Mouse (Mus musculus) heart, embryonic 16.5 days (tissue): Measurements from ENCODE around the gene Anxa4. TPM values are rescaled to one million over a fixed set of nuclear protein-coding genes. Genes with fewer than 3 reads are reported as not detected.

ENCODE experiments used
- polyA plus RNA-seq: library from polyadenylated mRNA; unstranded; fragments of >200 nt; fragmentation: Nextera tagmentation; extraction: Ambion mirVana; gene quantifications from 2 replicates; pipeline ENCODE4 v1.2.1, GENCODE M21; 2015

The Anxa4 gene
- polyA plus RNA-seq, 1 experiment from 2014 or later, result 32.7 TPM

Other genes starting within 250 kb of the Anxa4 start
- gene Asprv1, start 165.4 kb downstream of the Anxa4 start, polyA plus RNA-seq, result 0.64 and 0.86 TPM in 2 replicates
- 8.8 and 9.4 TPM in 2 replicates for gene Mxd1, start 124.4 kb downstream of the Anxa4 start, polyA plus RNA-seq
- 61.1 and 81.8 TPM in 2 replicates for gene Snrnp27, start 109.1 kb downstream of the Anxa4 start, polyA plus RNA-seq
- 14.8 and 17.3 TPM in 2 replicates for gene Gmcl1, start 60.2 kb downstream of the Anxa4 start, polyA plus RNA-seq
- gene Aak1, start 55.9 kb upstream of the Anxa4 start, polyA plus RNA-seq, result 17.8 and 21.8 TPM in 2 replicates
- gene Nfu1, start 215.7 kb upstream of the Anxa4 start, polyA plus RNA-seq, result 97.3 and 98.5 TPM in 2 replicates
- 8.3 and 10.2 TPM in 2 replicates for gene Gfpt1, start 249.3 kb upstream of the Anxa4 start, polyA plus RNA-seq